Mouse (Mus musculus) MEL (cell line): ENCODE measurements around the gene Nrxn3. TPM values are rescaled to one million over a fixed set of nuclear protein-coding genes. Genes with fewer than 3 reads are reported as not detected.
A peak's percentile ranks its signal among the peaks of the same experiment; 100 is the strongest.

Experiments
- DNase-seq: peaks from one replicate; pipeline ENCODE4 v3.0.0; 2011; ENCODE audit warnings: low read depth, low spot score
- H3K27ac ChIP-seq: 2 replicates; pipeline ENCODE4 v1.5.1; 2012; ENCODE audit warnings: low read depth, mild to moderate bottlenecking, control low read depth, low read length, moderate library complexity; ENCODE audit not compliant: control insufficient read depth
- H3K27me3 ChIP-seq, 2 experiments: fragments of 150-350 bp in 1 of 2; sonication (generic) in 1 of 2; 2 replicates each; pipeline ENCODE4 v1.6.1; 2012; ENCODE audit warnings: low read length in 2 of 2, mild to moderate bottlenecking in 2 of 2, improper control_type of control experiment in 1 of 2, moderate library complexity in 1 of 2; ENCODE audit not compliant: insufficient read depth in 2 of 2, control insufficient read depth in 1 of 2
- H3K36me3 ChIP-seq, 2 experiments: 2 replicates each; pipeline ENCODE4 v1.6.1; 2012 to 2014; ENCODE audit warnings: low read length in 2 of 2, improper control_type of control experiment in 1 of 2, inconsistent platforms in 1 of 2, mild to moderate bottlenecking in 1 of 2; ENCODE audit not compliant: insufficient read depth in 2 of 2, control insufficient read depth in 1 of 2
- H3K4me1 ChIP-seq, 2 experiments: fragments of 150-350 bp in 1 of 2; sonication (generic) in 1 of 2; 2 replicates each; pipeline ENCODE4 v1.6.1; 2012; ENCODE audit warnings: low read length in 2 of 2, improper control_type of control experiment in 1 of 2, mild to moderate bottlenecking in 1 of 2; ENCODE audit not compliant: insufficient read depth in 2 of 2, control insufficient read depth in 1 of 2
- H3K4me3 ChIP-seq, 2 experiments: fragments of 150-350 bp in 1 of 2; sonication (generic) in 1 of 2; 2 replicates each; pipeline ENCODE4 v1.5.1; 2012; ENCODE audit warnings: low read depth in 2 of 2, low read length in 2 of 2, mild to moderate bottlenecking in 2 of 2, moderate library complexity in 2 of 2, control low read depth in 1 of 2, improper control_type of control experiment in 1 of 2; ENCODE audit not compliant: control insufficient read depth in 1 of 2, insufficient read depth in 1 of 2
- H3K79me2 ChIP-seq: 2 replicates; pipeline ENCODE4 v1.6.1; 2012; ENCODE audit warnings: mild to moderate bottlenecking, low read length, moderate library complexity; ENCODE audit not compliant: control insufficient read depth, poor library complexity, insufficient read depth
- H3K9ac ChIP-seq: 2 replicates; pipeline ENCODE4 v1.6.1; 2012; ENCODE audit warnings: low read depth, mild to moderate bottlenecking, control low read depth, low read length, moderate library complexity; ENCODE audit not compliant: control insufficient read depth, poor library complexity, severe bottlenecking
- H3K9me3 ChIP-seq: fragments of 150-350 bp; sonication (generic); replicated peaks from 2 replicates; pipeline ENCODE4 v1.6.1; 2012; ENCODE audit warnings: mild to moderate bottlenecking, low read length, improper control_type of control experiment, moderate library complexity; ENCODE audit not compliant: insufficient read depth
- BHLHE40 ChIP-seq: IDR thresholded peaks from 2 replicates; pipeline ENCODE4 v1.6.1; 2012; ENCODE audit warnings: low read depth, mild to moderate bottlenecking, inconsistent platforms, low read length, improper control_type of control experiment, borderline replicate concordance
- CHD1 ChIP-seq: IDR thresholded peaks from 2 replicates; pipeline ENCODE4 v1.6.1; 2012; ENCODE audit warnings: low read depth, mild to moderate bottlenecking, inconsistent platforms, low read length, improper control_type of control experiment
- CTCF ChIP-seq, 3 experiments: IDR thresholded peaks in 2 of 3; conservative IDR thresholded peaks in 1 of 3; 2 replicates each; pipeline ENCODE4 v1.5.1; 2011 to 2012; ENCODE audit warnings: low read length in 3 of 3, low read depth in 2 of 3, mild to moderate bottlenecking in 2 of 3, improper control_type of control experiment in 1 of 3, inconsistent platforms in 1 of 3, mixed read lengths in 1 of 3, moderate library complexity in 1 of 3; ENCODE audit not compliant: control insufficient read depth in 1 of 3, insufficient read depth in 1 of 3, poor library complexity in 1 of 3, severe bottlenecking in 1 of 3
- GABPA ChIP-seq: IDR thresholded peaks from 2 replicates; pipeline ENCODE4 v1.6.1; 2012; ENCODE audit warnings: low read depth, mild to moderate bottlenecking, inconsistent platforms, low read length, improper control_type of control experiment, moderate library complexity
- GATA1 ChIP-seq: IDR thresholded peaks from 2 replicates; pipeline ENCODE4 v1.6.1; 2011; ENCODE audit warnings: low read depth, low read length, improper control_type of control experiment
- KAT2A ChIP-seq: conservative IDR thresholded peaks from 2 replicates; pipeline ENCODE4 v1.6.1; 2012; ENCODE audit warnings: low read depth, low read length, improper control_type of control experiment, inconsistent platforms
- MAFK ChIP-seq: IDR thresholded peaks from 2 replicates; pipeline ENCODE4 v1.6.1; 2011; ENCODE audit warnings: low read depth, mild to moderate bottlenecking, low read length, improper control_type of control experiment, borderline replicate concordance
- MAX ChIP-seq: IDR thresholded peaks from 2 replicates; pipeline ENCODE4 v1.6.1; 2011; ENCODE audit warnings: low read length, improper control_type of control experiment
- MAZ ChIP-seq: IDR thresholded peaks from 2 replicates; pipeline ENCODE4 v1.6.1; 2012; ENCODE audit warnings: low read depth, mild to moderate bottlenecking, inconsistent platforms, low read length, improper control_type of control experiment
- MYB ChIP-seq: IDR thresholded peaks from 2 replicates; pipeline ENCODE4 v1.6.1; 2011; ENCODE audit warnings: mild to moderate bottlenecking, low read depth, low read length, improper control_type of control experiment
- NELFE ChIP-seq: IDR thresholded peaks from 2 replicates; pipeline ENCODE4 v1.6.1; 2011; ENCODE audit warnings: low read depth, low read length, improper control_type of control experiment
- UBTF ChIP-seq: IDR thresholded peaks from 2 replicates; pipeline ENCODE4 v1.6.1; 2012; ENCODE audit warnings: low read depth, mild to moderate bottlenecking, inconsistent platforms, low read length, improper control_type of control experiment, moderate library complexity, borderline replicate concordance; ENCODE audit not compliant: insufficient read depth
- USF1 ChIP-seq: IDR thresholded peaks from 2 replicates; pipeline ENCODE4 v1.6.1; 2014; ENCODE audit warnings: low read depth, mild to moderate bottlenecking, inconsistent platforms, low read length, improper control_type of control experiment, moderate library complexity
- ZC3H11A ChIP-seq: IDR thresholded peaks from 2 replicates; pipeline ENCODE4 v1.6.1; 2012; ENCODE audit warnings: low read depth, mild to moderate bottlenecking, inconsistent platforms, low read length, improper control_type of control experiment
- ZMIZ1 ChIP-seq: IDR thresholded peaks from 2 replicates; pipeline ENCODE4 v1.6.1; 2012; ENCODE audit warnings: low read depth, mild to moderate bottlenecking, inconsistent platforms, low read length, improper control_type of control experiment, moderate library complexity
- polyA plus RNA-seq, 2 experiments: library from polyadenylated mRNA; stranded (reverse) in 1 of 2; unstranded in 1 of 2; fragments of >175 nt in 1 of 2; fragments of >200 nt in 1 of 2; gene quantifications; 2 replicates each; pipeline versions ENCODE4 v1.2.1 to v1.2.4; 2012; ENCODE audit warnings: low replicate concordance in 2 of 2, low read depth in 1 of 2; ENCODE audit not compliant: insufficient read length in 2 of 2, insufficient read depth in 1 of 2, missing spikeins in 1 of 2
- total RNA-seq: library from RNA; depleted of rRNA; stranded (reverse); fragments of 300-350 nt; gene quantifications from 2 replicates; pipeline ENCODE4 v1.2.3, GENCODE M21; 2012

Nrxn3 gene
- total and polyA plus RNA-seq, 3 experiments: not detected

DNA sequence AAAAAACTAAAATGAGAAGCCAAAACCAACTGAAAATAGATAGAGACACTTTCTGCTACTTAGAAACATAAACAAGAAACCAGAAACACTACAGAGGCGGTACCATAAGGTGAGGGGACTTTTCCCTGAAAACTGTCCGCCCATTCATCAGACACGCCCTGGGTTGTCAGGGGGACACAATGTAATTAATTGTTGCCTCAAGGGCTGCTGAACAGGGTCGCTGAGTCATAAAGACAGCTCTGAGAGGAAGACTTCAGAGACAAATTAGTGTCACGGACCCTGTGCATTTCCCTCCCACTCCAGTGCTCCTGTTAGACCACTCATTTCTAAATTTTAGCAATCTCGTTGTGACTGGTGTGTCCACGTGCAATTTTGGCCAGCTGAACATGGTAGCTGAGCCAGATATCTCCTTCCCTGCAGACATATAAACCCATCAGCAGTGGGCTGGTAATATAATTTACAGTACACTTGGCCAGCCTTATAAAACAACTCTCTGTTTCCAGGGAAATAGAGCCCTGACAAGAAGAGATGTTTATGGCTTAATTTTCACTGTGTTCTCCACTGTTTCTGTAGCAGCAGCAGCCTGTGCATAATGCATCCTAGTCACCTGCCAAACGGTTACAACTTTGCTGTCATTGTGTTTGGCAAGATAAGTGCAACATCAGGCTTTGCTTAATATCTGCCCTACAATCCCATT, 603.3 kb downstream of the Nrxn3 start:
- Histone ChIP-seq H3K4me3 (no peak overlapping the region), H3K27me3 (no peaks in the 10 kb centered on the region), H3K9me3 (no peaks in the 10 kb centered on the region), H3K27ac (no peak overlapping the region), H3K79me2 (no peaks in the 10 kb centered on the region), H3K4me1 (no peaks in the 10 kb centered on the region), H3K36me3 (no peaks in the 10 kb centered on the region), H3K9ac (no peak overlapping the region)
- no peak for DNase-seq
- no peak for TF ChIP-seq UBTF
- TF ChIP-seq BHLHE40: no peak
- no peak for TF ChIP-seq ZC3H11A
- TF ChIP-seq NELFE: no peak
- no peak for TF ChIP-seq GATA1
- TF ChIP-seq MAZ: no peak
- TF ChIP-seq, all 39 proteins: peak for 0

DNA sequence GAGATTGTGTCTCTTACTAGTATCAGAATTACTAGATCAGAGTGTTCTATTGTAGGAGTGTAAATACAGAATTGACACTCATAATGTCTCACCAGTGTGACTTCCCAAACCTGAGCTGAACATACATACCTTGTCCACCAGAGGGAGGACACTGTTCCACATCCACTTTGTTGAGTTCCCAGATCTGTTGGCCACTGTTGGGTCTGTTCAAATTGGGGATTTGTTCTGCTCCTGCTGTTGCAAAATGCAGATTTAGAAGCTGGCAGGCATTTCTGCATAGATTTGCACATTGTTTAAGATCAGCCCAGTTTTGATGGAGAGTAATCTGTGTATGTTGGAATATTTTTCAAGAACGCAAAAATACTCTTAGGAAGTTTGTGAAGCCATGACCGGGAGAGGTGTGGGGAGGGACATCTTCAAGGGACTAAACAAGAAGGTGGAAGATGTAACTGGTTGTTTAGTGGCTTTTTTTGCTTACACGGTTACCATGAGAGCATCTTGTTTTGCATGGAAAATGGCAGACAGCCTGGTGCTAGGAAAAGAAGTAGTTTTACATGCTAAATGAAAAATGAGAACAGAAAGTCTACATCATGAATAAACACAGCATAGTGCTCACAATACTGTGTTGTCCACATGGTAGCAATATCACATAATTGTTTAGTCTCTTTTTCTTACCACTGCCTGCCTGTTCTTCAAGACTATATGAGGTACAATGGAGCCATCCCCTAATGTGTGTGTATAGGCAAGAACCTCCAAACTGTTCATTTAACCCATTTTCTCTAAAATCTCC, 609.0 kb downstream of the Nrxn3 start:
- Histone ChIP-seq H3K9ac (no peak overlapping the region), H3K4me3 (no peak overlapping the region), H3K36me3 (no peaks in the 10 kb centered on the region), H3K27ac (no peak overlapping the region), H3K9me3 (no peaks in the 10 kb centered on the region), H3K79me2 (no peaks in the 10 kb centered on the region), H3K4me1 (no peaks in the 10 kb centered on the region), H3K27me3 (no peaks in the 10 kb centered on the region)
- TF ChIP-seq CTCF (IDR thresholded peaks at IDR 0.05 in 2 of 3, conservative IDR thresholded peaks at IDR 0.05 in 1 of 3; ENCODE audit: control insufficient read depth in 1 of 3, insufficient read depth in 1 of 3, low read depth in 2 of 3, low read length in 3 of 3, poor library complexity in 1 of 3, severe bottlenecking in 1 of 3) (peak in 1 of 3 experiments; percentile 1; a peak in 1 of 6 replicates), MAFK (no peak), CHD1 (no peak), KAT2A (no peak), ZMIZ1 (no peak), USF1 (no peak), MAX (no peak), GABPA (no peak), MYB (no peak)
- DNase-seq: peak; percentile 1
